Mouse (Mus musculus) ES-Bruce4 (cell line): ENCODE results near the gene March8.

ENCODE experiments used
- CTCF ChIP-seq: IDR thresholded peaks from one replicate; pipeline ENCODE4 v1.8.1; 2011; ENCODE audit warnings: low read depth, low read length
- EP300 ChIP-seq: IDR thresholded peaks from 2 replicates; pipeline ENCODE4 v1.6.1; 2011; ENCODE audit warnings: low read depth, low read length; ENCODE audit not compliant: insufficient read depth

DNA sequence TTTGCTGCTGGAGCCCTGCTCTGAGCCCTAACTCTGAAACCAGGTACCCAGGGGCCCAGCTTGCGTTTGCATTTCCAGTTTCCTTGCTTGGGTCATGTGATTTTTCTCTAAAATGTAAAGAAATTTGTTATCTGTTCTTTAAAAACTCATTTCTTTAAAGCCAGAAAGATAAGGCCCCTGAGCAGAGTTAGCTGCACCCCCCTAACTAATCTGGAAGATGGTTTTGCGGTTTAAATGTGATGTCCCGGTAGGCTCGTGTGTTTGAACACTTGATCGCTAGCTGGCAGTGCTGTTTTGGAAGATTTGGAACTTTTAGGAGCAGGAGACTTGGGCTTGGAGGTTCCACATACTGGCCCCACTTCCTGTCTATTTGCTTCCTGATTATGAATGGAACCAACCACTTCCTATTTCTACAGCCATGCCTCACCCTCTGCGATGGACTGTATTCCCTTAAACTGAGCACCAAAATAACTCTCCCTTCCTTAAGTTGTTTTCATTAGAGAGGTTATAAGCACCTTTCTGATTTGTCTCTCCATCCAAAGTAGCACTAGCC, 78.3 kb downstream of the March8 start:
- TF ChIP-seq EP300 (no peak), CTCF (no peak)
